ENCODE assay signal across 9 mouse cellular contexts in the genomic region with DNA sequence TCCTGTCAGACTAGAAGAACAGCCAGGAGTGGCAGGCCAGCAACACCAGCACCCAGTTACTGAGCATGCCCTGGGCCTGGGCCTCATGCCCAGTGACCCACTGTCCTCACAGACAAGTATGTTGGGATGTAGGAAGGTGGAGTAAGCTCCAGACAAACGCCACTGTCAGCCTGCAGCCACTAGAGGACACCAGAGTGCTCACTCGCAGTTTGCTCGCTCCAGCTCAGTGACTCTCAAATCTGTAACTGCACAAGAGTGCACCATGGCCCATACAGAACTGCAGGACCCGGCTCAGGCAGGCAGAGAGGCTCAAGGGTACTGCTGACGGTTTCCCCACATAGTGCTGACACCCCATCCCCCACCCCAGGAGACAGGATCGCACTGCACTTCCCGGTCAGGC. TPM values are rescaled to one million over a fixed set of nuclear protein-coding genes. Genes with fewer than 3 reads are reported as not detected.
DNase-seq lines count a peak whose midpoint lies in the region; ATAC-seq and TF ChIP-seq lines count a peak whose summit lies in the region.
"Had no signal": no experiment of that assay in that cellular context is flagged by ENCODE, and none has a peak within 500 bp of the region (broad histone marks: within the 10 kb centered on the region; RNA-seq: fewer than 3 reads in every experiment).

No protein-coding gene starts in this region.

- peak; percentile 94; the same call in 1 of the 2 replicates for TF ChIP-seq CTCF in embryonic fibroblast, embryonic 13.5 days (IDR thresholded peaks at IDR 0.05; ENCODE audit: borderline replicate concordance, insufficient read depth, low read length)

- peak; percentile 97 for DNase-seq in heart, adult 11 months
- DNase-seq in 3T3-L1 (ENCODE audit: low read depth, low spot score) = peak; percentile 87
- DNase-seq in adipocyte (ENCODE audit: low spot score) = peak; percentile 87
- peak; percentile 67 for DNase-seq in retina, postnatal 1 day
- DNase-seq: liver, embryonic 13.5 days had no signal

- ATAC-seq in heart, embryonic 11.5 days (replicated peaks; ENCODE audit: insufficient number of reproducible peaks, low FRiP score, low TSS enrichment) = no peak
- ATAC-seq in kidney, embryonic 16.5 days (ENCODE audit: low FRiP score, low TSS enrichment) = peak; percentile 55
- no peak for ATAC-seq in megakaryocyte, adult 5-6 weeks (ENCODE audit: poor library complexity, severe bottlenecking)

- no peak overlapping the region for H3K4me2 ChIP-seq in heart, embryonic 11.5 days
- no peak overlapping the region for H3K4me2 ChIP-seq in kidney, embryonic 16.5 days (replicated peaks; ENCODE audit: low read depth, low read length)
- H3K4me2 ChIP-seq: liver, embryonic 13.5 days had no signal

- H3K36me3 ChIP-seq in heart, embryonic 11.5 days (ENCODE audit: control insufficient read depth, insufficient read depth, low read length) = peaks cover 19% of the 10 kb centered on the region
- H3K36me3 ChIP-seq in kidney, embryonic 16.5 days (ENCODE audit: insufficient read depth, low read length) = peaks cover 53% of the 10 kb centered on the region

- no peak overlapping the region for H3K4me3 ChIP-seq in heart, embryonic 11.5 days (ENCODE audit: low read depth, low read length)
- H3K4me3 ChIP-seq in embryonic fibroblast, embryonic 13.5 days (ENCODE audit: insufficient read depth, low read length) = no peak overlapping the region
- H3K4me3 ChIP-seq in kidney, embryonic 16.5 days (ENCODE audit: low read length) = no peak overlapping the region
- H3K4me3 ChIP-seq: liver, embryonic 13.5 days had no signal

- H3K9me3 ChIP-seq in heart, embryonic 11.5 days (replicated peaks; ENCODE audit: control insufficient read depth, low read length) = no peaks in the 10 kb centered on the region
- H3K9me3 ChIP-seq in kidney, embryonic 16.5 days (ENCODE audit: low read length) = no peaks in the 10 kb centered on the region
- H3K9me3 ChIP-seq: liver, embryonic 13.5 days had no signal

- peaks cover 3% of the 10 kb centered on the region for H3K4me1 ChIP-seq in heart, embryonic 11.5 days (ENCODE audit: control insufficient read depth, insufficient read depth, low read length)
- H3K4me1 ChIP-seq in embryonic fibroblast, embryonic 13.5 days (ENCODE audit: control insufficient read depth, insufficient read depth, low read length) = peaks cover 3% of the 10 kb centered on the region
- H3K4me1 ChIP-seq in kidney, embryonic 16.5 days (ENCODE audit: insufficient read depth, low read length) = peaks cover 3% of the 10 kb centered on the region; the same call in 1 of the 2 replicates

- no peak for TF ChIP-seq POLR2A in embryonic fibroblast, embryonic 13.5 days (IDR thresholded peaks at IDR 0.05; ENCODE audit: low read depth, low read length)

- 27% methylated on average over 7 of the region's 7 CpGs for WGBS in heart, embryonic 11.5 days (ENCODE audit: insufficient replicate concordance)
- 27% methylated on average over 7 of the region's 7 CpGs for WGBS in kidney, embryonic 16.5 days

- H3K9ac ChIP-seq in heart, embryonic 11.5 days (ENCODE audit: low read depth, low read length) = no peak overlapping the region
- H3K9ac ChIP-seq in kidney, embryonic 16.5 days (replicated peaks; ENCODE audit: low read length) = no peak overlapping the region
- H3K9ac ChIP-seq: liver, embryonic 13.5 days had no signal

- no peaks in the 10 kb centered on the region for H3K27me3 ChIP-seq in heart, embryonic 11.5 days (ENCODE audit: control insufficient read depth, insufficient read depth, low read length)
- no peaks in the 10 kb centered on the region for H3K27me3 ChIP-seq in kidney, embryonic 16.5 days (ENCODE audit: insufficient read depth, low read length)
- H3K27me3 ChIP-seq: liver, embryonic 13.5 days had no signal

- no peak overlapping the region for H3K27ac ChIP-seq in heart, embryonic 11.5 days (ENCODE audit: low read depth, low read length)
- no peak overlapping the region for H3K27ac ChIP-seq in embryonic fibroblast, embryonic 13.5 days (ENCODE audit: insufficient read depth, low read length)
- H3K27ac ChIP-seq in kidney, embryonic 16.5 days (ENCODE audit: low read length) = no peak overlapping the region
- H3K27ac ChIP-seq: liver, embryonic 13.5 days had no signal

RNA-seq across cellular contexts. Expression of a gene that starts 21.5 kb away (rescaled TPM):
- polyA plus RNA-seq in heart, embryonic 11.5 days (2014; fragmentation: Nextera tagmentation; extraction: Ambion mirVana) = 36.8 and 37.1 TPM in 2 replicates
- polyA plus RNA-seq in embryonic fibroblast, embryonic 13.5 days (2011; ENCODE audit: insufficient read length, low read depth, missing spikeins) = 55.7 and 72.1 TPM in 2 replicates
- polyA plus RNA-seq in kidney, embryonic 16.5 days (2015; fragmentation: Nextera tagmentation; extraction: Ambion mirVana) = 68.9 and 73.7 TPM in 2 replicates
- 18.0 and 18.8 TPM in 2 replicates for total RNA-seq in megakaryocyte, adult 5-6 weeks (2015)
- total RNA-seq in megakaryocyte, adult 5-6 weeks (2017) = 93.5 and 102 TPM in 2 replicates

RNA-seq across cellular contexts. Expression of a gene that starts 25.5 kb away (rescaled TPM):
- polyA plus RNA-seq in heart, embryonic 11.5 days (2014; fragmentation: Nextera tagmentation; extraction: Ambion mirVana) = 12.9 and 13.8 TPM in 2 replicates
- polyA plus RNA-seq in embryonic fibroblast, embryonic 13.5 days (2011; ENCODE audit: insufficient read length, low read depth, missing spikeins) = 25.1 and 33.9 TPM in 2 replicates
- polyA plus RNA-seq in kidney, embryonic 16.5 days (2015; fragmentation: Nextera tagmentation; extraction: Ambion mirVana) = 18.8 and 20.1 TPM in 2 replicates
- total RNA-seq in megakaryocyte, adult 5-6 weeks (2015) = 73.8 and 80.2 TPM in 2 replicates
- 57.5 and 72.8 TPM in 2 replicates for total RNA-seq in megakaryocyte, adult 5-6 weeks (2017)
